Mouse (Mus musculus): Measurements from ENCODE around the gene Ficd.

The Ficd gene

DNA sequence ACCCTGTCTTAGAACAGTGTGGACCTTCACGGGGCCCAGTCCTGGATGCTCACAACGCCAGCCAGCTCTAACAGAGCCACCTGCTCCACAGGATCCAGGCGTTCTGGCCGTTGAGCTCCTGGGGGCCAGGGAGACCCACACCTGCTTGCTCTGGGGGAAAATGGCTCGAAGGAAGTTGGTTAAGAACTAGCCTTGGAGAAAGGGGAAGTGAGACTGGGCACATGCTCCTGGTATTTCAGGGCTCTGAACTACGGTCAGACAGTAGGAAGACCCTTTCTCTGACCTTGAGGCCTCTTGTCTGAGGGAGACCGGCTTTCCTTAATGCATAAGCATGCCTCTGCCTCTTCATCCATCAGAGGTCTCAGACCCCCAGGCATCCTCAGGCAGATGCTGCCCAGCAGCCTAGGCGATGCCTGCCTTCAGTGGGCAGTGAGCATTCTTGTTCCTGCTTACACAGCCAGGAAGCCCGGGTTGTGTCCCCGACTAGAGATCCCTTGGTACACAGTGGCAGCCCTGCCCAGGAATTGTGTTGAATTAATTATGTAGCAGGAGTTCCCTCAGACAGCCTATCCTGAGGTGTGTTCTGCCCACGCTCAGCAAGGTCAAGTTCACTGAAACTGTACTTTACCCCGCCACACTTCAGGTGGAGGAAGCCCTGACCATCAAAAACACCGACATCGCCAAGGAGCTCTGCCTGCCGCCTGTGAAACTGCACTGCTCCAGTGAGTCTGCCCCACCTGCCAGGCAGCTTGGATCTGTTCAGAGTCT is 40.7 kb downstream of the Ficd start:
- DNase-seq: peak in 1 of 2 experiments; percentile 26

DNA sequence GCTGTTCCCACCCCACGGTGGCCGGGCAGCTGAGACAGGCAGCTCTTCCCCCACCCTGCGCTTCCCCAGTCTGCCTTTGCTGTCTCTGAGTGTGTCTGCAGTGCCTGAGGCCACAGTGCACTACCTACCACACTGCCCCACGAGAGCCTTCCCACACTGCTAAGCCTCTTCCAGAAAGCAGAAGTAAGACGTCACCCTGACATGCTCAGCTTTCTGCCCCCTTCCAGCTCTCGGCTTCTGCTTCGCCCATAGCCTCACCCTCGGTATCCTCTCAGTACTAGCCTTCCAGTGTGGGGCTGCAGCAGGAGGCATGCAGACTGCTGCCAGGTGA is 41.3 kb downstream of the Ficd start:
- peak; percentile 53 to 63 for DNase-seq

DNA sequence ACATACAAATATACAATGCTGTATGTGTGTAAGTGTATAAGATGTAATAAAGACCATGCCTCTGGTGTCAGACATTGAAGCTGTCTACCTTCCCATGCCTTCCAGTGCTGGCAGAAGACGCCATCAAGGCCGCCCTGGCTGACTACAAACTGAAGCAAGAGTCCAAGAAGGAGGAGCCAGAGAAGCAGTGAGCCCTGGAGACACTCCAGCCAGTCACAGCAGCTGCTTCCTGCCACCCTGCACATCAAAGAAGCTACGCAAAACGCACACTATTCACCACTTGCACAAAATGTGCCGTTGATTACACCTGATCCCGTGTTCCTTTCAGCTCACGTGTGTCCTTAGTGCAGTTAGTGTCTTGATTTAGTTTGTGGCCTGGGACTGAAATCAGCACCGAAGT is 42.1 kb downstream of the Ficd start:
- peak; percentile 30 to 79 for DNase-seq

DNA sequence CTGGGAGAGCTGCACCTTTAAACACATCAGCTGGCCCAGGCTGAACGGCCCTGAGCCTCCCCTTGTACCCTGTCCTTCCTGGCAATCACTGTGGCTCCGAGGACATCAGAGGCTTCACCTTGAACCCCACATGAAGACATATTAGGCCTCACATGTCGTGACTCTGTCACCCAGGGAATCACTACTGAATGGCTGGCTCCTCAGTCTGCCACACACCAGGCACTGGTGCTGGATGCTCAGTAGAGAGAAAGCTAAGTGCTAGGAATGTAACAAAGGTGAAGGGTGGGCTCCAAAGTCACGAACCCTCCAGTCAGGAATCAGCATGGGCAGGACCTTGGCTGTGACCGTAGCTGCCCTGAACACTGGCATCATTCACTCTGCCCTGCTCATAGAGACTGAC is 44.0 kb downstream of the Ficd start:
- DNase-seq: no peak

DNA sequence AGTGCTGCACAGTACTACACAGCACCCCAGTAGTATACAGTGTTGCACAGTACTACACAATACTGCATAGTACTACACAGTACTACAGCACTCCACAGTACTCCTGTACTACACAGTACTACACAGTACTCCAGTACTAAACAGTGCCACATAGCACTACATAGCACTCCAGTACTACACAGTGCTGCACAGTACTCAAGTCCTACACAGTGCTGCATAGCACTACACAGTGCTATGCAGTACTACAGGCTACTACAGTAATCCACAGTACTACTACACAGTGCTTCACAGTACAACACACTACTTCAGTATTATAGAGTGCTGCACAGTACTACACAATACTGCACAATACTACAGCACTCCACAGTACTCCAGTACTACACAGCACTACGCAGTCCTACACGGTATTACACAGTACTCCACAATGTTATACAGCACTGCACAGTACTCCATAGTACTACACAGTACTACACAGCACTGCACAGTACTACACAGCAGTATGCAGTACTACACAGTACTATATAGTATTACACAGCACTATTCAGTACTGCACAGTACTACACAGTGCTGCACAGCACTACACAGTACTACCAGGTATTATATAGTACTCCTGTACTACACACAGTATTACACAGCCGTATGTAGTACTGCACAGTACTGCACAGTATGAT is 44.6 kb downstream of the Ficd start:
- DNase-seq: no peak

DNA sequence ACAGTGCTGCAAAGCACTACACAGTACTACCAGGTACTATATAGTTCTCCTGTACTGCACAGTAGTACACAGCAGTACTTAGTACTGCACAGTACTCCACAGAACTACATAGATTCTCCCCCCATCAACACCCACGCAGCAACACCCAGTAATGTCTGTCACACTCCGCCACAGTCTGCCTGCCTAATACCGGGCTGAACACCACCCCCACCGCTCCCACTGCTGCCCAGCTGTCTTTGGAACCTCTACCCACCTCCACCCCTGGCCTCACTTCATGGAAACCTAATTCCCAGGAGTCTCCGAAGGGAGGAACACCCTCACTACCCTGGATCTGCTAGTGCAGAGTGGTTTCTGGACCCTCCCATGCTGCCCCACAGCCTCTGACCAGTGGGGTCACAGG is 45.2 kb downstream of the Ficd start:
- DNase-seq: no peak

DNA sequence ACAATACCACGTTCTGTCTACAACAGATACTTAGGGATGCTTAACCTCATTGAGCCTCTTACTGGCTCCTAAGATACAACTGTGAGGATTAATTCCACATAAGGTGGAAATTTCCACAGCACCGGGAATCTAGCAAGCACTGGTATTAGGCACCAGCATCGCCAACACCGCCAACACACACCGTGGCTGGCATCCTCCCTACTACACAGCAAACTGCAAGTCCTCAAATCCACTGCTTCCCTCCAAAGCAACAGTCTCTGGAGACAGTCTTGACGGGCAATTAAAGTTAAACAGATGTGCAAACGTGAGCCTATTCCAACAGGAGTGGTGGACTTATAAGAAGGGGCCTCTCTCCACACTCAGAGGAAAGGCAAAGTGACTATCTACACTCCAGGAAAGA is 45.7 kb downstream of the Ficd start:
- DNase-seq: no peak

DNA sequence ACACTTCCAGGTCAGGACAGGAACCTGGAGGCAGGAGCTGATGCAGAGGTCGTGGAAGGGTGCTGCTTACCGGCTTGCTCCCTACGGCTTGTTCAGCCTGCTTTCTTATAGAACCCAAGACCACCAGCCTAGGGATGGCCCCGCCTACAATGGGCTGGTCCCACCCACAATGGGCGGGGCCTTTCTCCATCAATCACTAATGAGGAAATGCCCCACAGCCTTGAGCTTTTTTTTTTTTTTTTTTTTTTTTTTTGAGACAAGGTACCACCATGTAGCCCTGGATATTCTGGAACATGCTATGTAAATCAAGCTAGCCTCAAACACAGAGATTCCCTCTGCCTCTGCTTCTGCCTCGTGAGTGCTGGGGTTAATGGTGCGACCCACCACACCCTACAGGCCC is 46.3 kb downstream of the Ficd start:
- no peak for DNase-seq

DNA sequence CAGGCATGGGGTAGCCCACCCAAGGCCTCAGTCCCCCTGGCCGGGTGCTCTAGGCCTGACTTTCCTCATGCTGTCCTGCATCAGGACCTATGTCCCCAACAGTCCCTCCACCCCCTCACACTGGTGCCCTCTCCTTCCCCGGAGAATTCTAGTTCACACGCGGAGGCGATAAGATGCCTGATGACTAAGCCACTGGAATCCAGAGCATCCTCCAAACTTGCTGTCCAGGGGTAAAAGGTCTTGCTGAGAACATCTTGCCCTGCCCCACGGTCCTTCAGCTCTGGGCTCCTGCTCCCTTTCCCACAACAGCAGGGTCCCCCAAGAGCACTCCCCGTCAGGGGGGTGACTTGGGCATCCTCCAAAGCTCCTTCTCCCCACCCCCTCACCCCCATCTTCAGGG is 47.0 kb downstream of the Ficd start:
- no peak for DNase-seq

DNA sequence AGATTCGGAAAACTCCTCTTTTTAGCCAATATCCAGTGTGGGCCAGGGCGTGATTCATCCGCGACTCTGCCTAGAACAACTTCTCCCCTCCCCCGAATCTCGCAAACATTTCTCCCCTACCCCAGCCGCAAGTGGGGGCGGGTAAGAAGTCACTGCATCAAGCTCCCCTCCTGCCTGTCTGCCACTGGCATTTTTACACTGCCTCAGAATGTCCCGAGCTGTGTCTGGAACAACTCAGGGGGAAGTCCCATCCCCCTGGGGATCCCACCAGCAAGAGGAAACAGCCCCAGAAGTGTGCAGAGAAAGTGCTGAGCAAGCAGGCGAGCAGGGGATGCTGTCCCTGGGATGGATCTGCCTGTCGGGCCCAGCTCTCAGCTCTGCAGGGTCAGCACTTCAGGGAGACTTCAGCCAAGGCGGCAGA is 48.0 kb downstream of the Ficd start:
- peak; percentile 49 to 84 for DNase-seq

DNA sequence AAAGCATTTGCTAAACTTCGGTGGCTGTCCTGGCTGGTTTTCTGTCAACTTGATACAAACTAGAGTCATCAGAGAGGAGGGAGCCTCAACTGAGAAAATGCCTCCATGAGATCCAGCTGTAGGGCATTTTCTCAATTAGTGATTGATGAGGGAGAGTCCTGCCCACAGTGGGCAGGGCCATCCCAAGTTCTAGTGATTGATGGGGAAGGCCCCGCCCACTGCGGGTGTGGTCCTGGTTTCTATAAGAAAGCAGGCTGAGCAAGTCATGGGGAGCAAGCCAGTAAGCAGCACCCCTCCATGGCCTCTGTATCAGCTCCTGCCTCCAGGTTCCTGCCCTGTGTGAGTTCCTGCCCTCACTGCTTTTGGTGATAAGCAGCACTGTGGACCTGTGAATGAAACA is 48.5 kb downstream of the Ficd start:
- DNase-seq: peak in 1 of 2 experiments; percentile 65

DNA sequence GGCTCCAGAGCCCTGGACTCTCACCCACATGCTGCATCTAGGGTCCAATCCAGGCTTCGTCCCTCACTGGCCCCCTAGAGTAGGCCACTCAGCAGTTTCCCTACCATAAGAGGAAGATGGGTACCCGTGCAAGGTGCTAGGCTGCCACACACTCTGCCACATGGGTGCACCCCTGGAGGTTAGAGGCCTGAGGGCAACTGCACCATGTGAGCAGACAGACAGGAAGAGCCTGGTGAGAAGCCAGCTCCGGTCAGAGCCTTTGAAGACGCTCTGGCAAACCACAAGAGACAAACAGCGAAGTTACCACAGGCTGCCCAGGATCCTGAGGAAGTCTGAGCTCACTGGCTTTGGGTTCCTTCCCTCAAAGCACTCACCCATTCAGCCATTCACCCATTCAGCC is 51.4 kb downstream of the Ficd start:
- DNase-seq: no peak

DNA sequence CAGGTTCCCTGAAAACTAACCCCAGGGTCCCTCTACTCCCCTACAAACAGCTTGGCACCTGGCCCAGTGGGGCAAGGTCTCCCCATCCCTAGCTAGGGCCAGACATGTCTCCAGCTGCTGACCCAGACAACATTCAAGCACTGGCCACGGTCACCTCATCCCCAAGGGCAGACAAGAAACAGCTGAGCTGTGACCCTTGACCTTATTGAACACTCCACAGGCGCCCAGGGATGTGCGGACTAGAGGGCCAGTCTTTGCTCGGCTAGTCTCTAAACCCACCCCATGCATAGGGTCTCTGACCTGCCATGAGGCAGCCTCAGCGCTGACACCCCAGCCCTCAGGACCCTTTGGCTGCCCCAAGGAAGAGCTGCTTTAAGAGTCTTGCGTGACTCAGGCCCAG is 53.0 kb downstream of the Ficd start:
- peak in 1 of 2 experiments; percentile 53 for DNase-seq

DNA sequence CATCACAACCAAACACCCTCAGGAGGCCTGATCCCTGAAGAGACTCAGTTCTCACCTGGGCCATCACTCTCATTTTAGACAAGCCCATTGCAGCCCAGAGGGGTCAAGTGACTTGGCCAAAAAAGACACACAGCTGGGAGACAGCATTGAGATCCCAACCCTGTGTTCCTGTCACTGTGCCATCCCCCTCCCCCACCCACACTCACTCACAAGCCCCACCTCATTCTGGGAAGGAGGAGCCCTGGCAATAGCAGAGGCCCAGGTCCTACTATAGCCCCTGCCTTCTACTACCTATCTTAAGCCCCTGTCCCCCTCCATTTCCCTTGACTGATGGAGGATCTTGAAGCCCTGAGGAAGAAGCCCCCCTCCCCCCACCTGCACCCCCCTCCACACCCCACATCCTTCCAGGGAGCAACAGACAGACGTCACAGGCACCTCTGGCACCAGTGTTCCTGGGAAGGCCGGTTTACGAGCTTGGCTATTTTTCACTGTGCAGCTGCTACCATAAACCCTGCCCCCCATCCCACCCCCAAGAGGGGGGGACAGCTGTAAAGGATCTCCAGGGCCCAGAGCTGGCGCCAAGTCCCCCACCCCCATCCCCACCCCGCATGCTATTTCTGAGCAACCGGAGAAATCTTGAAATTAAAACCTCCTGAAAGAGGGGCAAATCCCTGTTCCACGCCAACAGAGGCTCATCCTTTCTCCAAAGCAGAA is 53.6 kb downstream of the Ficd start:
- peak; percentile 62 to 88 for DNase-seq

Data from lung, postnatal 4 days (tissue).